Mouse (Mus musculus) lung, adult 2 months (tissue): ENCODE data around the gene Pawr.

Experiments used
- CTCF ChIP-seq: fragments of 200-500 bp; IDR thresholded peaks from 2 replicates; pipeline ENCODE4 v1.5.1; 2011; ENCODE audit warnings: mild to moderate bottlenecking, low read length, control low read depth; ENCODE audit not compliant: insufficient read depth
- POLR2A ChIP-seq: fragments of 200-500 bp; IDR thresholded peaks from 2 replicates; pipeline ENCODE4 v1.6.1; 2011; ENCODE audit warnings: low read depth, mild to moderate bottlenecking, control low read depth, low read length, borderline replicate concordance; ENCODE audit errors: extremely low read depth

DNA sequence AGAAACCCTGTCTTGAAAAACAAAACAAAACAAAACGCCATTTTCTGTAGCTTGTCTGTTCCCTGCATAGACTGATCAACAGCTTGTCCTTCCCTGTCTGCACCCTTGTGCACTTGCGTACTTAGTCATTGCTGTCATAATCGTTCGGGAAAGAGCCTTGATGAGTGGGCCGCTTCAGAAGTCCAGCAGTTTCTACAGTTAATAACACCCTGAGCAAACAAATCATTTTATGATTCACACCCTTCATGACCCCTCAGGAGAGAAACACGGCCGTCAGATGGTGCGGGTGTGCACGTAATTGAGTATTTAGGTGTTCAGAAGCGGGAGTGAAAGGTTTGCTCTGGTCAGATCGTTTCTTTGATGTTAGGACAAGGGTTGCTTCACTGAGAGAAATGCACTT, 32.1 kb upstream of the Pawr start:
- TF ChIP-seq CTCF (no peak), POLR2A (no peak)
